Mouse (Mus musculus) olfactory bulb, adult 2 months (tissue): Measurements from ENCODE around the gene Stard5. TPM values are rescaled to one million over a fixed set of nuclear protein-coding genes. Genes with fewer than 3 reads are reported as not detected.

Experiments used
- H3K27ac ChIP-seq: fragments of 200-500 bp; 2 replicates; pipeline ENCODE4 v1.5.1; 2012; ENCODE audit warnings: low read depth, low read length; ENCODE audit not compliant: insufficient read depth
- H3K4me1 ChIP-seq: fragments of 200-500 bp; 2 replicates; pipeline ENCODE4 v1.6.1; 2012; ENCODE audit warnings: low read length; ENCODE audit not compliant: control insufficient read depth, insufficient read depth
- H3K4me3 ChIP-seq: fragments of 200-500 bp; 2 replicates; pipeline ENCODE4 v1.5.1; 2012; ENCODE audit warnings: mild to moderate bottlenecking, low read depth, low read length, moderate library complexity; ENCODE audit not compliant: insufficient read depth
- CTCF ChIP-seq: fragments of 200-500 bp; IDR thresholded peaks from 2 replicates; pipeline ENCODE4 v1.5.1; 2012; ENCODE audit warnings: low read depth, mild to moderate bottlenecking, low read length, moderate library complexity; ENCODE audit not compliant: insufficient read depth
- POLR2A ChIP-seq: fragments of 200-500 bp; IDR thresholded peaks from 2 replicates; pipeline ENCODE4 v1.6.1; 2012; ENCODE audit warnings: mild to moderate bottlenecking, low read depth, low read length, moderate library complexity; ENCODE audit not compliant: insufficient read depth
- WGBS: fragments of 180-500 bp; shearing (Covaris S2); methylation state at CpG from one replicate; pipeline ENCODE4 v1.1.7; 2018; 5-methylcytosine and 5-hydroxymethylcytosine counted together
- polyA plus RNA-seq: library from polyadenylated mRNA; stranded (reverse); fragments of >200 nt; gene quantifications from 2 replicates; pipeline ENCODE4 v1.2.4, GENCODE M21; 2012; ENCODE audit warnings: low replicate concordance; ENCODE audit not compliant: missing spikeins, insufficient read depth, insufficient read length

Stard5 gene
- polyA plus RNA-seq, 1 experiment, result not detected

DNA sequence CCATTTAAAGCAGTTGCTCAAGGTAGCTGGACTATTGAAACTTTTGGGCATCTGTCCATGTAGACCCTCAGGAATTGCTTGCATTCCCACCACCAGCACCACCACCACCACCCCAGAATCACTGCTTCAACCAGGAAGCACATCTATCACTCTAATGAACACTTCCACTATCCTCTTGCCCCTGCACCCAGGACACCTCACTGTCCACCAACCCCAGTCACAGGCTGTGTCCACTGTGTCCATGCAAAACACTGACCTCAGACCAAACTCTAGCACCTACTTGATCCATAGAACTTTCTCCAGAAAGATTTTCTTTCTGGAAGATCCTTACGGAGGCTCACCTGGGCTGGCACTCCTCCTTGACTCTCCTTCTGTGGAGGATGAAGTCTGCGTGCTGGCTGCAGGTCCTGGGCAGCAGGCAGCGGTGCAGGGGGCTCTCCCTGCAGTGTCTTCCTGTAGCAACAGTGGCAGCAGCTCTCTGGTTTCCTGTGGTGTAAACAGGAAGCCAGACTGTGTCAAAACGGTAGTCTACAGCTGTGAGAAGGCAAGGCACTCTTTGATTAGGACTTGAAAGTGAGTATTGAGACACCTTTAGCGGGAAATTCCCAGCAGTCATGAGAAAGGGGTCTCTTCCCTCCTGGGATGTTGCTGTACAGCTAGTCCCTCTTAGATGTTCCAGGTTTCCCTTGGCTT is 23.3 kb downstream of the Stard5 start:
- WGBS, result 80% methylated on average over 5 of the region's 5 CpGs
- no peaks in the 10 kb centered on the region for H3K4me1 ChIP-seq
- no peak overlapping the region; the same call in 1 of the 2 replicates for H3K27ac ChIP-seq
- TF ChIP-seq CTCF (no peak), POLR2A (no peak)
- H3K4me3 ChIP-seq, result no peak overlapping the region

DNA sequence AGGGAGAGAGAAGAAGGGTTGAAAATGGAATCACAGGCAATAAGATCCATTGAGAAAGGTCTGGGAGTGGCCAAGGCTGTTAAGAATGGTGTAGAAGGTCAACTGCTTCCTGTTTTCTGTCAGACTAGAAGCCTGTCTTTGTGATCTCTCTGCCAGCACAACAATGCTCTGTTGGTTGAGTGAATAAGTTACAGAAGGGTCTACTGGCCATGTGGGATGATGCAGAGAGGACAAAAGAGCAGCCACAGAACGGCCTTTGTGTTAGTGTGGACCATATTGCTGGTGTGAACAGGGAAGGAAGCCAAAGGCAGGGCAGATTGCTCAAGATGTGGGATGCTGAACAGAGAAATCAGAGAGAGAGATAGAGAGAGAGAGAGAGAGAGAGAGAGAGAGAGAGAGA is 27.0 kb downstream of the Stard5 start:
- no peak overlapping the region for H3K27ac ChIP-seq
- no peaks in the 10 kb centered on the region for H3K4me1 ChIP-seq
- no peak overlapping the region for H3K4me3 ChIP-seq
- WGBS, result 69% methylated on average over 1 of the region's 1 CpGs
- TF ChIP-seq POLR2A (no peak), CTCF (no peak)

DNA sequence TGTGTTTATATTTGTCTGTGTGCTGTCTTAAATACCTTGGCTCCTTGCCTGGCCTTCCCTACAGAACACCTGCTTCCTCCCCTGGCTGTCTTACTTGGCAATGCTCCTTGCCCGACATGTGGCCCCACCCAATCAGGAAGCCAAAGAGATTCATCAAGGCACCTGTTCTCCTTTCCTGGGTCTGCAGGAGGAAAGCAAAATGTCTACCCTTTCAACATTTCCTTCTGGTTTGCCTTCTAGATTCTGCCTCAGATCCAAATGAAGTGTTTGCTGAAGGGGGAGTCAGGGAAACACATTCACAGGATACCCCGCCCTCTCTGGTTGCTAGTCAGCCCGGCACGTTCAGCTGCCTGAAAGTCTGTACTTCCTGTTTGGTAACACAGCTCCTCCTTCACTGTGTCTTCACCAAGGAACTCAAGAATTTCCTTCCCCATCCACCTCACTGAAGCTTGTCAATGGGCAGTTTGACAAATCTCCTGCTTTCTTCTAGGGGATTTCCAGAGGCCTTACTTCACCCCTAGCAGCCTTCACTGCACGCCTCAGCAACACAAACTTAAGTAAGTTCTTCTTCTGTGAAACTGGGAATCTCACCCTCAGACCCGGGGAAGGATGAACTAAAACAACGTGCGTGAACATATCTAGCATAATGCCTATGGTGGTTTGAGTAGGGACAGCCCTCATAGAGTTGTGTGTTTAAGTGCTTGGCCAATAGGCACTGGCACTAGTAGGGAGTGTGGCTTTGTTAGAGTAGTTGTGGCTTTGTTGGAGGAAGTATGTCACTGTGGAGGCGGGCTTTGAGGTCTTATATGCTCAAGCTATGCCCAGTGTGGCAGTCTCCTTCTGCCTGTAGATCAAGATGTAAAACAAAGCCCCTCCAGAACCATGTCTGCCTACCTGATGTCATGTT is 27.7 kb downstream of the Stard5 start:
- TF ChIP-seq CTCF (no peak), POLR2A (no peak)
- Histone ChIP-seq H3K27ac (no peak overlapping the region), H3K4me3 (no peak overlapping the region), H3K4me1 (no peaks in the 10 kb centered on the region)
- WGBS, result 88% methylated on average over 9 of the region's 9 CpGs

DNA sequence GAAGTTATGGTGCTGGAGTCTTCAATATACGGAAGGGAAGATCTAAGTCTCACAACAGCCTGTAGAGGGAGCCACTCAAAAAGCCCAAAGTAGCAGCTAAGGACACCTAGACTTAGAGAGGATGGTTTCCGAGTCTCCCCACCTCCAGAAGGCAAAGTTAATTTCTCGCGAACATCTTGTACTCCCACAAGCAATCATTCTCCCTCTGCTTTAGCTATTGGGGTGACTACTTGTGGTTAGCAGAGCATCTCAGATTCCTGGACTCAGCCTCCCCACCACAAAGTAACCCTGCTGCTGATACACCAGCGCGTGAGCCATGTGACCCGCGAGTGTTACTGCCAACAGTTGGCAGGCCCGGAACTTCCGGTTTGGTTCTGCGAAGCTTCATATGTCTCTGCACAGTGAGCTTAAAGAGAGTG is 28.5 kb downstream of the Stard5 start:
- TF ChIP-seq CTCF (no peak), POLR2A (no peak)
- WGBS, result 93% methylated on average over 11 of the region's 11 CpGs
- H3K27ac ChIP-seq, result no peak overlapping the region

DNA sequence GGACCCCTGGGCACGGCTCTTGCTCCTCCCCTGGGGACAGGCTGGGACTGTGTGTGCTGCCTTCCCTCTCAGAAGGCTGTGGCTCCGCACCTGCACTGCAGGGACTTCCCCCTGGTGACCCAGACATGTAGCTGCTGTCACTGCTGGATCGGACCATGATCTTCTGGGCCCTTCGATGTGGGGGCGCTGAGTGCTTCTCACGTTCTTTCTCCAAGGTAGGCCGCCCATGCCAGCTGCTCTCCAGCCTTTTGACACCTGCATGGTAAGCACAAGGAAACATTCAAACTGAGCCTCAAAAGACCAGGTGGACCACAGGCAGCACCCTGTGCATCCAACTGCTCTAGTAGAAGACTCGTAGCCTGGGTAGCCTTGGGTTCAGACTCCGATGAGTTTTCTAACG is 29.3 kb downstream of the Stard5 start:
- Histone ChIP-seq H3K4me1 (no peaks in the 10 kb centered on the region), H3K27ac (no peak overlapping the region), H3K4me3 (no peak overlapping the region)
- TF ChIP-seq CTCF, result no peak
- no peak for TF ChIP-seq POLR2A
- 94% methylated on average over 10 of the region's 10 CpGs for WGBS

More for the DNA sequence above, 28.5 kb downstream of the Stard5 start:
- H3K4me1 ChIP-seq, result no peaks in the 10 kb centered on the region
- H3K4me3 ChIP-seq, result no peak overlapping the region

DNA sequence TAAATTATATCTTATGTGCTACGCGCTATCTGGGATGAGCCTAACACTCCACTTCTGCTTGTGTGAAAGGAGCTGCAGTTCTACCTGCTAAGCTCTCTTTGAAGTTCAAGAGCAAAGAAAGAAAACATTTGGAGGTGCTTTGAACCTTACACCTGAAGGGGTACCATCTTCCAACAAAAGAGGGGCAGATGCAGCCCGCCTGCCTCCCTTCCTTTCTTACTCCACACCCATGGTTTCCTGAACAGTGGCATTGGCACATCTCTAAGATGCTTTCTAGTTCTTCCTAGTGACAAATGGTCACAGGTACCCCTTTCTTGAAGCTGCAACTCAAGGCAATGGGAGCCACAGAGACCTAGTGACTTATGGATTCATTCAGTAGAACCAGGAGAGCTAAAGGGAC is 30.0 kb downstream of the Stard5 start:
- no peak overlapping the region for H3K27ac ChIP-seq
- H3K4me1 ChIP-seq, result no peaks in the 10 kb centered on the region
- 94% methylated on average over 3 of the region's 3 CpGs for WGBS
- TF ChIP-seq CTCF (no peak), POLR2A (no peak)
- no peak overlapping the region for H3K4me3 ChIP-seq

DNA sequence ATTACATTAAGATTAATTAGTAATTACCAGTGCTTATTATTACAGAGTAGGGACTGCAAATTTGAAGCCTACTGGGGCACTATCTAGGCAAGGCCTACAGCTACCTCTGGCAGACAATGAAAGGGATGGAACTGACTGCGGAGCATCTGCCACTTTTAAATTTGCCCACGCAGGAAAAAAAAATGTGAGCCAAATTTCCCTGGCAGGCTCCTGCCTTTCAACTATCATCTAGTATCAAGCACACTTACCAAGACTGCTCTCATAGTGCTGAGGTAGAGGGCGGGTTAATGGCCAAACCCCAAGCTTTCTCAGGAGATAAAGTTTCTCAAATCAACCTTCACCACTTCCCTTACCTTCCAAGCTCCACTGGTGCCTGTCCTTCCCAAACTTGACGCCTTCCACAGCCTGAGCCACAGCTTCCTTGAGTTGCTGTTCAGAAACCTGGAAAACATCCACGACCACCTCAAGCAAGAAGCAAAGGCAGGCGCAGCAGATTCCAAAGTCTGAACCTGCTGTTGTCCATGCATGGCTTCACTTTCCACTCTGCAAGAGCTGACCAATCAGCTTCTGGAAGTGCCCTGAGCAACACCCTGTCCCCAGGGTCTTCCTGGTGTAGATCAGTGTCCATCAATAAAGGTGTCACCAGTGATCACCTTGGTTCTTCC is 31.1 kb downstream of the Stard5 start:
- WGBS, result 75% methylated on average over 6 of the region's 6 CpGs
- no peak overlapping the region for H3K4me3 ChIP-seq
- H3K4me1 ChIP-seq, result no peaks in the 10 kb centered on the region
- TF ChIP-seq CTCF (no peak), POLR2A (no peak)
- H3K27ac ChIP-seq, result no peak overlapping the region

DNA sequence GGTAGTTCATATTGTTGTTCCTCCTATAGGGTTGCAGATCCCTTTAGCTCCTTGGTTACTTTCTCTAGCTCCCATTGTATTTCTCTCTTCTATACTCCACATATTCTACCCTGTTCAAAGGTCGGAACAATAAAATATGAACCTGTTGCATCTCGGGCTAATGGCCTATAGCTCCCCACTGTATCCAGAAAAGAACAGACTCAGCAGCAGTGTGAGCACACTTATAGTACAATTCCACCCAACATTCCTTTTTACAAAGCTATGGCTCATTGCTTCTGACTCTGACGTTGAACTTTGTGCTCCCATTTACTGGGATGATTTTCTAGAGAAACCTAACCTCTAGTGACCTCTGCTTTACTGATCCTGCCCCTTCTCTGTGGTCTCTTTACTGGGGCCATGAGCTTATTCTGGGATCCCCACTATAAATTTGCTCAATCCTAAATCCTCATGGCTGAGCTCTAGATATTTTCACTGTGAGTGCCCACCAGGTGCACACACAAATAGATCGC is 34.4 kb downstream of the Stard5 start:
- H3K27ac ChIP-seq, result no peak overlapping the region
- TF ChIP-seq CTCF, result no peak
- TF ChIP-seq POLR2A, result no peak
- no peak overlapping the region for H3K4me3 ChIP-seq
- WGBS, result 91% methylated on average over 4 of the region's 4 CpGs
- H3K4me1 ChIP-seq, result no peaks in the 10 kb centered on the region

DNA sequence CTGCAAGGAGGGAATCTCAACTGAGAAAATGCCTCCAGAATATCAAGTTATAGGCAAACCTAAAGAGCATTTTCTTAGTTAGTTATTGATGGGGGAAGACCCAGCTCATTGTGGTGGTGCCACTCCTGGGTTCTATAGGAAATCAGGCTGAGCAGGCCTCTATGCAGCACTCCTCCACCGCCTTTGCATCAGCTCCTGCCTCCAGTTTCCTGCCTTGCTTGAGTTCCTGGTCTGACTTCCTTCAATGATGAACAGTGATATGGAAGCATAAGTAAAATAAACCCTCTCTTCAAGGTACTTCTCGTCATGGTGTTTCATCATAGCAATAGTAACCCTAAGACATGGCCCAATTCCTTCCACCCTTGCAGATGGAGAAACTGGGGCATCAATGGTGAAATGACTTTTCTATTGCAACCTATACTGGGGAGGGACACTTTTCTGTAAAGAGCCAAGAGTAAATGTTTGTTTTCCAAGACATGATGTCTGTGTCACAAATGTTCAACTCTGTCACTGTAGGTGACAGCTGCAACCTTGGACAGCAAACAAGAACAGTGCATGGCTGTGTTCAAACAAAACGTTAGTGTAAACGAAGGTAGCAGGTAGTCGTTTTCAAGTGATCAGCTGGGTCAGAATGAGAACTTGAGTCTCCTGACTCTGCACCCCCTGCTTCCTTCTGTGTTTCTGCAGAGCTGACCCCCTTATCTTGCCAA is 36.3 kb downstream of the Stard5 start:
- TF ChIP-seq CTCF, result no peak
- TF ChIP-seq POLR2A, result no peak
- H3K27ac ChIP-seq, result no peak overlapping the region
- H3K4me1 ChIP-seq, result no peaks in the 10 kb centered on the region
- WGBS, result 90% methylated on average over 5 of the region's 5 CpGs
- H3K4me3 ChIP-seq, result no peak overlapping the region
